Mouse (Mus musculus) mouse trophoblast stem cell (cell line): Measurements from ENCODE around the gene Zfand2b.

ENCODE experiments used
- in situ Hi-C, 2 experiments: fragments of 300-500 bp; cut with MseI, MboI; formaldehyde crosslinking; loops; 2 replicates in 1 of 2; 3 replicates in 1 of 2; pipeline ENCODE4 v1.15.1; 2025

Zfand2b gene

DNA sequence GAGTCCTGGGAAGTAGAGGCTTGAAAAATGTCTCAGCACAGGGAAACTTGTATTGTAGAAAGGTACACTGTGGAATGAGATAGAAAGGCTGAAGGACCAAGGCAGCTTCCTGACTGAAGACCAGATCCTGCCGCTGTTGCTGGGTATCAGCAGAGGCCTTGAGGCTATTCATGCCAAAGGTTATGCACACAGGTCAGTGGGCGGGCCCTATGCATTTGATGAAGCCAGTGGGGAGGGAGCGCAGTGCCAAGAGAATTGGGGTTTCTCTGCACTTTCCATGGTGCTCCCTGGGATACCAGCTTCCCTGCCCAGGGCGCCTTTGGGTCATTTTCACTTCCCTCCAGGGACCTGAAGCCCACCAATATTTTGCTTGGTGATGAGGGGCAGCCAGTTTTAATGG lies 44.1 kb downstream of the Zfand2b start:
- in situ Hi-C loops: no loop called here

DNA sequence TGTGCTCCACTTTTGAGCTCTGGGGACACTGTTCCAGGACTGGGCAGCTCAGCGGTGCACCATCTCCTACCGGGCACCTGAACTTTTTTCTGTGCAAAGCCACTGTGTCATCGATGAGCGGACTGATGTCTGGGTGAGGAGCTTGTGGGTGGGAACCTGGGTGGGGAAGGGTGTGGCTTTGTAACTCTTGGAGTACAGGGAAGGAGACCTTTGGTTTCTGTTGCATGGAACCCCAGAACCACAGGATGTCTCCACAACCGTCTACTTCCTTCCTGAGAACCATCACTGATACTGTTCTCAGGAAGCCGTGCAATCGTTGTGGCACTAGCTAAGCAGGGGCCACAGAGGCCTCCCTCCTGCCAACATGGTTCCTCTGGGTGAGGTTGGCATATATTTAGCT lies 44.6 kb downstream of the Zfand2b start:
- in situ Hi-C loops: no loop called here

DNA sequence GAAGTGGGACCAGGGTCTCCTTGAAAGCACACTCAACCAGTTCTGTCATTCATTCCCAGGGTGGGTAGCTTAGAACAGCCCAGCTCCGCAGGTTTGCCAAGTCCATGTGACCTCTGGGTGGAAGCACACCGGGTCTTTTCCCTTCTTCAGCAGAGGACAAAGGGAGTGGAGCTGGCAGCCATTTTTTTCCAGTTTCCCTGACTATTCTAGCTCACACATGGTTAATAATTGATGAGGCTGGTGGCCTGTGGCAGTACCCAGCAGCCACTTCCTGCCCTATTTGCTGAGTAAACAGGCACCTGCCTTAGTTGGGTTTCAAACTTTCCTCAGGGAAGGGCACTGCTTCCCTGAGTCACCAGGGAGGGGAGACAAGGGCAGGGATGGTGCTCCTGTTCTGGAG lies 46.0 kb downstream of the Zfand2b start:
- in situ Hi-C loops: no loop called here

DNA sequence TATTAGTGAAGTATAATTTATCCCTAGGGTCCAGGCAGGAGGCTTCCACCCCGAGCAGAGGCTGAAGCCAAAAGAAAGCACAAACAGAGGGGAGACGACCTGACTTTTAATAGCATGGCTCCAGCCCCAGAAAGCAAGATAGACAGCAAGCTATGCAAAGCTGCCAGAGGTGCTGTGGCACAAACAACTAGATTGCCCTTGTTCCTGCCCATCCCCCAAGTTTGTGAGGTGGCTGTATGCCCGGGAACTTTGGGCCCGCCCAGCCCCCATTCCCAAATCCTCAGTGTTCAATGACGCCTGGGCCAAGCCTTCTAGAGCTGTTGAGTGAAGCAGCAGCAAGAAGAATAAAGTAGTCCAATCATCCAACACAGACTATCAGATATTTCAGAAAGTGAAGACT lies 46.4 kb downstream of the Zfand2b start:
- in situ Hi-C loops: no loop called here

DNA sequence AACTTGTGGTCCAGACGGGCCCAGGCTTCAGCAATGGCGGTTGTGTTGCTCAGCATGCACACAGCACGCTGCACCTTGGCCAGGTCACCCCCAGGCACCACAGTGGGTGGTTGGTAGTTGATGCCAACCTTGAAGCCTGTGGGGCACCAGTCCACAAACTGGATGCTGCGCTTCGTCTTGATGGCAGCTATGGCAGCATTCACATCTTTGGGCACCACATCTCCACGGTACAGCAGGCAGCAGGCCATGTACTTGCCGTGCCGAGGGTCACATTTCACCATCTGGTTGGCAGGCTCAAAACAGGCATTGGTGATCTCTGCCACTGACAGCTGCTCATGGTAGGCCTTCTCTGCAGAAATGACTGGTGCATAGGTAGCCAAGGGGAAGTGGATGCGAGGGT lies 47.3 kb downstream of the Zfand2b start:
- in situ Hi-C loops: no loop called here

DNA sequence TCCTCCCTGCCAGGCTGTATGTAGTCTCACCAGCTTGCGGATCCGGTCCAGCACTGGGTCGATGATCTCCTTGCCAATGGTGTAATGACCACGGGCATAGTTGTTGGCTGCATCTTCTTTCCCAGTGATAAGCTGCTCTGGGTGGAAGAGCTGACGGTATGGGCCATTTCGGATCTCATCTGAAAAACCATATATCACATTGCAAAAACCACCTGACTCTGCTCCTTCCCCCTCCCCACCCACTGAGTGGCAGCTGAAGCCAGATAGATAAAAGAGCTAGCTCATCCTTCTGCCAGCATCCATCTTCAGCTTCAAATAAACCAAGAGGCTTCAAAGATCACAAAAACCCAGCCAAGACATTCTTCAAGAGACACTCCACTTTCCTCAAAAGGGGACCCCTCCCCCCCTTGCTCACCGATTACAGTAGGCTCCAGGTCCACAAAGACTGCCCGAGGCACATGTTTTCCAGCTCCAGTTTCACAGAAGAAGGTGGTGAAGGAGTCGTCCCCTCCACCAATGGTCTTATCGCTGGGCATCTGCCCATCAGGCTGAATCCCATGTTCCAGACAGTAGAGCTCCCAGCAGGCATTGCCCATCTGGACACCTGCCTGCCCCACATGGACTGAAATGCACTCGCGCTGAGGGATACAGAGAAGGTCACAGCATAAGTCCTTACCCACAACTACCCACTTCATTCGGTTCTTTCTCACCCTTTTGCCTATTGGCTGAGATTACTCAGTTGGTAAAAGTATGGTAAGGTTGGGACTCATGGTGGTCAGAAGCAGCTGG lies 48.5 kb downstream of the Zfand2b start:
- in situ Hi-C loops: no loop called here

DNA sequence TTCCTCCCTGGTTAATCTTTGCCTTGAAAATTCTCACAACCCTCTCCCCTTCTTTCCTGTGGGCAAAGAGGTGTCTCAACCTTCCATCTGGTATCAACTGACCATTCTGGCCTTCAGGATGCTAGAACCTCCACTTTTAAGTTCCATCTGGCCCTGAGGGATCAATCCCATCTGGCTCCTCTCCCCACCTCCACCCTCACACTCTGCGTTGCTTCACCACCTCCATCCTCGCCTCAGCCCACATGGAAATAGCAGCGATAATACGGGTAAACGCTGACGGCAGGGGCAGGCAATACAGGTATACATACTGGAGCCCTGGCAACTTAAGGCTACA lies 49.4 kb downstream of the Zfand2b start:
- in situ Hi-C loops: no loop called here

DNA sequence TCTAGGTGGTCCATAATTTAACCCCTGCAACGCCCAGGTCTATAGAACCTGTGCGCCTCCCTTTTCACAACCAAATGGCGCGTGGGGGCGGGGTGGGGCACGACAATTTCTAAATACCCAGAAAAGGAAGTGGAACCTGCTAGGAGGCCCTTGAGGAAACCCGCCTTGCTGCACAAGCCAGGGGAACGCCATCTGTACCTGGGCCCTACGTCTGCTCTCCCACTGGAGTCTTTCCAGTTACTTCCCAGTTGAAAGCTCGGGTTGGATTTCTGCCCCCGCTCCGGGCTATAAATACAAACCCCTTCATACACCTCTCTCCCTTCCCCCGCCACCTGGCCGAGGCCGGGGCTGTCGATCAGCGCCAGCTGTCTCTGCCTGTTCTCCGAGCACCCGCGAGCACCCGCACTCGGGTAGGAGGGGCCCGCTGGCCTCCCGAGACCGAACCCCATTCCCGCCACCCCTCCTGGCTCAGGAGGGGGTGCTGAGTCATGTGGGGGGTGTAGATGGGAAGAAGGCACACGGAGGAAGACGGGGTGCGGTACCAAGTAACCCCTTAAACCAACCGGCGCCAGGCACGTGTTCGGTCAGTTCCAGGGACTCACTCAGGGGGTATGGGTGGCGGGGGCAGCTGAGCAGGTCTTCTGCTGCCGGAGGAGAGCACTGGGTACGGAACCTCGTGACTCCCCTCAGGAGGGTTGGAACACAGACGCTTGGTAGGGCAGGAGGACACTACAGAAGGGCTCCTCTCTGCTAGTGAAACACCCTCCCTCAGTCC lies 50.0 kb downstream of the Zfand2b start:
- in situ Hi-C loops: no loop called here

DNA sequence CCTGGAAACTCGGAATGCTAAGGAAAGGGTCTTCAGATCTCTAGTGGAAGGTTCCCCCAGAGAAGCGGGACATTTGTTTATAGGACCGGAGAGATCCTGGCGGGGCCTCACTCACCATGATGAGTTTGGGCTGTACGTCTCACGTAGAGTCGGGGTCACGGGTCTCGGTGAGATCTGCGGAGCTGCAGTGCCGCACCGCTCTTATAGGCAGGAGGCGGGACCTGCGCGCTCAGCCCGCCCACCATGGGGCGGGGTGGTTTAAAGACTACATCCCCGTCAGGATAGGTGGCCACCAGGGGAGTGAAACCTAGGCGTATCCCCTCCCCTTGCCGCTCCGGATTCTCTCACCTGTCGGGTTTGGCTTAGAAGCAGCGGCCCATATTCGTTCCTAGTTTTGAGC lies 50.6 kb downstream of the Zfand2b start:
- in situ Hi-C loops: no loop called here

DNA sequence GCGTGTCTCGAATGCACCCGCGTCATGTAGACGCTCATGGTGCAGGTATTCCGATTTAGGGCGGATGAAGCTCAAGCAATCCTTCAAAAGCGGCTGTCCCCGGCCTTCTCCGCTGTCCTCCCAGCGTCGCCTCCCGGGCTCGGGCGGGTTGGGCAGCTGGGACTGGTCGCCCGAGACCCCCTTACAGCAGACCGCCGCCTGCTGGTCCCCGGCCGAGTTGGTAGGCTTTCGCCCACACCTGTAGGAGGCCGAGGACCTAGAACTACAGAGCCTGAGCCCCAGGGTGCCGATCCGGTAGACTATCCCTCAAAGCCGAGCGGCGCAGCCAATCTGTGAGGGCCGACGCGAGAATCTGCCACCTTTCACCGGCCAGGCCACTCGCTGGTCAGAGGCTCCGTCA lies 51.1 kb downstream of the Zfand2b start, which contains the start of gene Tuba4a:
Gene Tuba4a, minus strand, starts transcription at position 335 of the 400 bp plus-strand sequence.
- in situ Hi-C loops: no loop called here
